Mouse (Mus musculus) spleen, adult 2 months (tissue): ENCODE data around the gene Pcnx2. TPM values are rescaled to one million over a fixed set of nuclear protein-coding genes. Genes with fewer than 3 reads are reported as not detected.

Source experiments
- DNase-seq, 2 experiments: peaks; one replicate each; pipeline versions ENCODE4 v3.0.0 to v3.0.0-alpha.2; 2012 to 2021; ENCODE audit warnings: low spot score in 2 of 2, low read depth in 1 of 2
- H3K27ac ChIP-seq: fragments of 200-500 bp; 2 replicates; pipeline ENCODE4 v1.5.1; 2012; ENCODE audit warnings: low read length, inconsistent platforms; ENCODE audit not compliant: insufficient read depth
- H3K27me3 ChIP-seq: fragments of 200-500 bp; 2 replicates; pipeline ENCODE4 v1.6.1; 2012; ENCODE audit warnings: mild to moderate bottlenecking, moderate library complexity, low read length, inconsistent platforms; ENCODE audit not compliant: control insufficient read depth, insufficient read depth
- H3K36me3 ChIP-seq: fragments of 200-500 bp; 2 replicates; pipeline ENCODE4 v1.6.1; 2012; ENCODE audit warnings: mild to moderate bottlenecking, low read length, inconsistent platforms; ENCODE audit not compliant: control insufficient read depth, insufficient read depth
- H3K4me1 ChIP-seq: fragments of 200-500 bp; 2 replicates; pipeline ENCODE4 v1.6.1; 2011; ENCODE audit warnings: inconsistent platforms; ENCODE audit not compliant: control insufficient read depth, insufficient read depth, insufficient read length
- H3K4me3 ChIP-seq: fragments of 200-500 bp; 2 replicates; pipeline ENCODE4 v1.5.1; 2011; ENCODE audit warnings: mild to moderate bottlenecking, inconsistent platforms; ENCODE audit not compliant: insufficient read depth, insufficient read length; ENCODE audit errors: extremely low read depth
- CTCF ChIP-seq: fragments of 200-500 bp; IDR thresholded peaks from 2 replicates; pipeline ENCODE4 v1.5.1; 2011; ENCODE audit warnings: mild to moderate bottlenecking, inconsistent platforms; ENCODE audit not compliant: insufficient read depth, insufficient read length, insufficient replicate concordance; ENCODE audit errors: extremely low read depth
- POLR2A ChIP-seq: fragments of 200-500 bp; IDR thresholded peaks from 2 replicates; pipeline ENCODE4 v1.6.1; 2011; ENCODE audit warnings: low read depth, low read length, inconsistent platforms
- WGBS: fragments of 180-500 bp; shearing (Covaris S2); methylation state at CpG from one replicate; pipeline ENCODE4 v1.1.7; 2018; 5-methylcytosine and 5-hydroxymethylcytosine counted together
- polyA plus RNA-seq: library from polyadenylated mRNA; depleted of rRNA; stranded (reverse); fragments of >200 nt; gene quantifications from 2 replicates; pipeline ENCODE4 v1.2.3, GENCODE M21; 2012

Pcnx2 gene
- polyA plus RNA-seq, 1 experiment: 0.20 TPM

DNA sequence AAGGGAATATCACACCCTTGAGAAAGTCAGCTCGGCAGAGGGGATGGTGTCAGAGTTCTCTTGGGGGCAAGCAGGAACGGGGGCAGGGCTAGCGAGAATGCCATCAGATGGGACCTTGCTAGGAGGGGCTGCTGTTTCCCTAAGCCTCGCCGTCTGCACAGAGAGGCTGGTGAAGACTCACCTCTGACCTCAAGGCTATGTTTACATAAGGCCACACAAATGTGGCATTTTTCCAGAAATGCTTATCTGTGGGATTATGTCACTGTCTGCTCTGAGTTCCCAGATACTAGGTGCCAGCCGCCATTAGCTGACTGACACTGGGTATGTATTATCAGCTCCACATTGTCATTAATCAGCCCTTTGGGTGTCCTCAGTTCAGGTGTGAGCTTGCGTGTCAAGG is 56.0 kb downstream of the Pcnx2 start:
- no peak overlapping the region for H3K4me3 ChIP-seq
- H3K27ac ChIP-seq: no peak overlapping the region
- H3K4me1 ChIP-seq: no peaks in the 10 kb centered on the region
- H3K36me3 ChIP-seq: no peaks in the 10 kb centered on the region
- DNase-seq: no peak
- 72% methylated on average over 7 of the region's 7 CpGs for WGBS
- TF ChIP-seq CTCF: no peak
- no peak for TF ChIP-seq POLR2A
- no peaks in the 10 kb centered on the region for H3K27me3 ChIP-seq

DNA sequence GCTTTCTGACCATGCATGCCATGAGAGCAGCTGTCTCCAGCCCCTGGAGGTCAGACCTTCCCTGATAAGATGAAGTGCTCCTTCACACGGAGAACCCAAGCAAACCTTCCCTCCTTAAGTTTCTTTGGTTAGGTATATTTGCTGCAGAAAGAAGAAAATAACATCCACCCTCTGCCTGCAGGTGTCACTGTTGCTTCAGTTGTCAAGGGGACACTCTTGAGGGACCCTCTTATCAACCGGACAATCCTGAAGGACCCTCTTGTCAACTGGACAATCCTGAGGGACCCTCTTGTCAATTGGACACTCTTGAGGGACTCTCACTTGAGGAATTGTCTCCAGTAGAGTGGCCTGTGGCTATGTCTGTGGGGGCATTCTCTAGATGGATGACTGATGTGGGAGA is 73.4 kb downstream of the Pcnx2 start:
- Histone ChIP-seq H3K27me3 (no peaks in the 10 kb centered on the region), H3K4me1 (no peaks in the 10 kb centered on the region), H3K36me3 (no peaks in the 10 kb centered on the region), H3K27ac (no peak overlapping the region), H3K4me3 (no peak overlapping the region)
- 70% methylated on average over 2 of the region's 2 CpGs for WGBS
- no peak for DNase-seq
- no peak for TF ChIP-seq CTCF
- TF ChIP-seq POLR2A: no peak

DNA sequence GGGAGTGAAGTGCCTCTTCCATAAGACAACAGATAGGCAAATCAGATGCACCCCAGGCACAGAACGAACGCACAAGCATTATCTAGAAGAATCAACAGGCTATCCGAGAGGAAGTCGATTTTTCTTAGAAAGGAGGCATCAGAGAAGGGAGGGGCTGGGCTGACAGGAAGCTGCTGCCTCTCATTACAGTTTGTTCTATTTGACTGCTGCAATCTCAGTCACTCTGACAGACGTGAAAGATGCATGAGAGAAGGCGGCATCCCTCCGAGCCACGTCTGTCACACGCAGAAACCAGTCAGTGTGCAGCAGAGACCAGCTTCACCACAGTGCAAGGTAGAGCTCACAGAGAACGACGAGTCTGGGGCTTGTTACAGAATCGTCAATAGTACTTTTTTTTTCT is 74.4 kb downstream of the Pcnx2 start:
- DNase-seq: no peak
- 25% methylated on average over 12 of the region's 12 CpGs for WGBS

DNA sequence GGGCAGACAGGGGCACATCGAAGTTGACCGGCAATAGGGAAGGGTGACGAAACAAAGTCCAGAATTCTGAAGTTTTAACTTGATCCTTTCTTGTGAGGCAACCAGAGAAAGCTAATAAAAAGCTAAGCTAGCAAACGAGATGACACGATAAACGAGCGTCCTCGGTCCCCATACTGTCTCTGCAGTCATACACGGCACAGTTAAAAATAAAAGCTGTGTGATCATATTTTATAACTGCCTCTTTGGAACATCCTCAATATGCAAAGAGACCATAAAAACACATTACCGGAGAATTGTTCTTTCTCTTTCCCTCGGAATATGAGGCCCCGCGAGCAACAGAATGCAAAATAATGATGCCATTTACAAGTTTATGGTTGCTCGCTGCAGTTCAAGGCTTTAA is 76.1 kb downstream of the Pcnx2 start:
- H3K36me3 ChIP-seq: no peaks in the 10 kb centered on the region
- TF ChIP-seq POLR2A: no peak
- TF ChIP-seq CTCF: no peak
- no peak for DNase-seq
- no peaks in the 10 kb centered on the region for H3K4me1 ChIP-seq
- WGBS: 95% methylated on average over 14 of the region's 14 CpGs
- H3K27me3 ChIP-seq: no peaks in the 10 kb centered on the region
- no peak overlapping the region for H3K4me3 ChIP-seq
- H3K27ac ChIP-seq: no peak overlapping the region

More for the DNA sequence above, 74.4 kb downstream of the Pcnx2 start:
- no peaks in the 10 kb centered on the region for H3K4me1 ChIP-seq
- no peaks in the 10 kb centered on the region for H3K36me3 ChIP-seq
- no peak overlapping the region for H3K4me3 ChIP-seq
- no peak overlapping the region for H3K27ac ChIP-seq
- H3K27me3 ChIP-seq: no peaks in the 10 kb centered on the region
- TF ChIP-seq CTCF (no peak), POLR2A (no peak)

DNA sequence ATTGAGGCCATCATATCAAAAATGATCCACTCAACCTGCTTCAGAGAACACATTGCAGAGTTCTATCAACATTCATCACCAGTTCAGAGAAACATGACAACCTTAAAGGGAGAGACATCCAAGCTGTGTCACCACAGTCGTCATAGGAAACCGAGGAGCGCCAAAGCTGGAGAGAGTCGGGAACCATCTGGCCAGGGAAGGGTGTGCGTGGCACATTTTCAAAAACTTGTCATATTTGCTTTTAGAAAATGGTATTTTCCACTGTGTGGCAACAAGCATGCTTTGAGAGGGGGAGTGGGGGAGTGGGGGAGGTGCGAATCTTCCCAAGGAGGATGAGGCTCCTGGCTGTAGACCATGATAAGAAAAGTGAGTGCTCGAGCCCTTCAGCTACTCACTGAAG is 78.3 kb downstream of the Pcnx2 start:
- Histone ChIP-seq H3K36me3 (no peaks in the 10 kb centered on the region), H3K27me3 (no peaks in the 10 kb centered on the region), H3K4me3 (no peak overlapping the region), H3K4me1 (no peaks in the 10 kb centered on the region), H3K27ac (no peak overlapping the region)
- TF ChIP-seq CTCF: no peak
- no peak for TF ChIP-seq POLR2A
- DNase-seq: no peak
- whole genome bisulfite sequencing: 78% methylated on average over 7 of the region's 7 CpGs

DNA sequence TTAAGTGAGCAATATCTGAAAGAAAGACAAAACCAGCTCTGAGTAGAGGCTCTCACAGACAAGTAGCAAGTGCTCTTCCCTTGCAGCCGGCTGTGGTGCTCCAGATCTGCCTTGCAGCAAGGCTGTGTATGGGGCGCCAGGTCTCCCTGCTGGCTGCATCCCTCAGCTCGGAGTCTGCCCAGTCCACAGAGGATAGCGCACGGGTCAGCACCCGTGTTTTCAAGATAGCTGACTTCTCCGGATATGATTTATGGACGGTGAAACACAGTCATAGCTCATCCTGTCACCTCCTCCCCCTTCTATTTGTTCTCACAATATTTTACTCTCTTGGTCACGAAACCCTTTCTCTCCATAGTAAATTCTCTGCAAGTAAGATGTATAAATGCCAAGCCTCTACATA is 79.3 kb downstream of the Pcnx2 start:
- no peak for TF ChIP-seq POLR2A
- TF ChIP-seq CTCF: no peak
- no peak overlapping the region for H3K4me3 ChIP-seq
- no peak for DNase-seq
- H3K36me3 ChIP-seq: no peaks in the 10 kb centered on the region
- WGBS: 77% methylated on average over 9 of the region's 9 CpGs
- no peaks in the 10 kb centered on the region for H3K27me3 ChIP-seq
- H3K27ac ChIP-seq: no peak overlapping the region
- no peaks in the 10 kb centered on the region for H3K4me1 ChIP-seq

DNA sequence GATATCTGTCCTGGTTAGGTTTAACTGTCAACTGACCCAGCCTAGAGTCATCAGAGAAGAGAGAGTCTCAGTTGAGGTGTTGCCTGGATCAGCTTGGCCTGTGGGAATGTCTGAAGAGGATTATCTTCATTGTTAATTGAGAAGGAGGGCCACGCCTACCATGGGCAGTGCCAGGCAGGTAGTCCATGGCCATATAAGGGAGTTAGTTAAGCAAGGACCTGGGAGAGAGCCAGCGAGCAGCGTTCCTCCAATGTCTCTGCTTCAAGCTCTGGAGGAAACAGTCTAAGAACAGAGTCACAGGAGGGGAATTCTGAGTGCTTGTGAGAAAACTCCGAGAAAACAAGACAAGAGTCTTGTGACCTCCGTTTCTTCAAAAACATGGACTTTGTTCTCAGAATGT is 81.4 kb downstream of the Pcnx2 start:
- no peak overlapping the region for H3K4me3 ChIP-seq
- 82% methylated on average over 5 of the region's 5 CpGs for WGBS
- no peaks in the 10 kb centered on the region for H3K27me3 ChIP-seq
- H3K4me1 ChIP-seq: no peaks in the 10 kb centered on the region
- H3K36me3 ChIP-seq: no peaks in the 10 kb centered on the region
- DNase-seq: no peak
- H3K27ac ChIP-seq: no peak overlapping the region
- no peak for TF ChIP-seq CTCF
- TF ChIP-seq POLR2A: no peak

DNA sequence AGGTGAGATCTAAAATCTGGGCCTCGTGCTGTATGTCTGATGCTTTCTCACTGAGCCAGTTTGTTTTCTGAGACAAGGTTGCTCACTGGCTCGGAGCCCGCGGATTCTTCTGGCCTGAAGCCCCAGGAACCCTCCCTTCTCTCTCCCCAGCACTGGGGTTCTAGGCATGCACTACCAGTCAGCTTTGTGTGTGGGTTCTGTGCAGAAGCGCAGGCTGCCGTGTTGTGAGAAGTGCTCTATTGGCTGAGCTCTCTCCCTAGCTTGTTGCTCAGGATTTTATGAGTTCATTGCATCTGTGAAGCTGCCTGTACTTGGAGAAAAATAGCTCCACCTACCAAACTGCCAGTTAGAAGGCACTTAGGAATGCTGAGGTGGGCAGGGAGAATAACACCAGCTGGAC is 89.3 kb downstream of the Pcnx2 start:
- DNase-seq: no peak
- TF ChIP-seq POLR2A: no peak
- WGBS: 92% methylated on average over 6 of the region's 6 CpGs

More for the DNA sequence above, 89.3 kb downstream of the Pcnx2 start:
- Histone ChIP-seq H3K27me3 (no peaks in the 10 kb centered on the region), H3K36me3 (no peaks in the 10 kb centered on the region), H3K27ac (no peak overlapping the region), H3K4me1 (no peaks in the 10 kb centered on the region), H3K4me3 (no peak overlapping the region)
